Mouse (Mus musculus) neural tube, embryonic 12.5 days (tissue): ENCODE data around the gene Olfr685. TPM values are rescaled to one million over a fixed set of nuclear protein-coding genes. Genes with fewer than 3 reads are reported as not detected.

Experiments
- polyA plus RNA-seq: library from polyadenylated mRNA; unstranded; fragments of >200 nt; fragmentation: Nextera tagmentation; extraction: Ambion mirVana; gene quantifications from 2 replicates; pipeline ENCODE4 v1.2.1, GENCODE M21; 2016

Gene Olfr685
- polyA plus RNA-seq, 1 experiment from 2014 or later, result not detected

Other genes starting within 250 kb of the Olfr685 start
- gene Olfr670, start 223.4 kb downstream of the Olfr685 start, polyA plus RNA-seq, result not detected in 2 replicates
- gene Olfr671, start 206.9 kb downstream of the Olfr685 start, polyA plus RNA-seq, result not detected in 2 replicates
- not detected in 2 replicates for gene Olfr672, start 184.0 kb downstream of the Olfr685 start, polyA plus RNA-seq
- not detected in 2 replicates for gene Olfr675, start 157.6 kb downstream of the Olfr685 start, polyA plus RNA-seq
- gene Olfr676, start 153.3 kb downstream of the Olfr685 start, polyA plus RNA-seq, result not detected in 2 replicates
- gene Olfr677, start 134.6 kb downstream of the Olfr685 start, polyA plus RNA-seq, result not detected in 2 replicates
- gene Olfr678, start 121.5 kb downstream of the Olfr685 start, polyA plus RNA-seq, result not detected in 2 replicates
- gene Olfr679, start 104.8 kb downstream of the Olfr685 start, polyA plus RNA-seq, result not detected in 2 replicates
- gene Olfr680-ps1, start 93.2 kb downstream of the Olfr685 start, polyA plus RNA-seq, result not detected in 2 replicates
- gene Olfr681, start 69.2 kb downstream of the Olfr685 start, polyA plus RNA-seq, result not detected in 2 replicates
- not detected in 2 replicates for gene Olfr683, start 39.0 kb downstream of the Olfr685 start, polyA plus RNA-seq
- not detected in 2 replicates for gene Olfr684, start 22.4 kb downstream of the Olfr685 start, polyA plus RNA-seq
- not detected in 2 replicates for gene Olfr686, start 21.5 kb upstream of the Olfr685 start, polyA plus RNA-seq
- not detected in 2 replicates for gene Olfr688, start 102.1 kb upstream of the Olfr685 start, polyA plus RNA-seq
- not detected in 2 replicates for gene Olfr689, start 125.2 kb upstream of the Olfr685 start, polyA plus RNA-seq
- gene Olfr690, start 148.1 kb upstream of the Olfr685 start, polyA plus RNA-seq, result not detected in 2 replicates
- gene Olfr691, start 156.3 kb upstream of the Olfr685 start, polyA plus RNA-seq, result 0.34 TPM in 1 of 2 replicates, not detected in the other
- gene Olfr692, start 182.2 kb upstream of the Olfr685 start, polyA plus RNA-seq, result not detected in 2 replicates
- not detected in 2 replicates for gene Gm5901, start 189.0 kb upstream of the Olfr685 start, polyA plus RNA-seq
- 40.6 and 41.7 TPM in 2 replicates for gene Fam160a2, start 214.0 kb upstream of the Olfr685 start, polyA plus RNA-seq
- gene Cnga4, start 218.6 kb upstream of the Olfr685 start, polyA plus RNA-seq, result 0.08 and 0.15 TPM in 2 replicates
- 0.22 and 0.68 TPM in 2 replicates for gene Cckbr, start 239.7 kb upstream of the Olfr685 start, polyA plus RNA-seq